In genomic region chr4:152453079-152453478, GRCm38 (mm10) we compare ENCODE assay signal across 12 mouse cellular contexts. TPM values are rescaled to one million over a fixed set of nuclear protein-coding genes. Genes with fewer than 3 reads are reported as not detected.
DNase-seq lines count a peak whose midpoint lies in the region; ATAC-seq lines count a peak whose summit lies in the region.
"Had no signal": no experiment of that assay in that cellular context is flagged by ENCODE, and none has a peak within 500 bp of the region (broad histone marks: within the 10 kb centered on the region; RNA-seq: fewer than 3 reads in every experiment).

No protein-coding gene starts in this region.

- H3K27me3 ChIP-seq in embryonic facial prominence, embryonic 14.5 days (replicated peaks; ENCODE audit: control insufficient read depth, insufficient read depth, low read length): no peaks in the 10 kb centered on the region
- H3K27me3 ChIP-seq in embryonic facial prominence, embryonic 10.5 days (replicated peaks; ENCODE audit: low read depth, poor library complexity, severe bottlenecking): no peaks in the 10 kb centered on the region

- DNase-seq in embryonic facial prominence, embryonic 14.5 days (ENCODE audit: low spot score): peak; percentile 28
- DNase-seq in embryonic facial prominence, embryonic 10.5 days (ENCODE audit: low spot score): no peak
- peak; percentile 68 to 79 for DNase-seq in frontal cortex, postnatal 14 days (ENCODE audit: low spot score in 2 of 2)
- DNase-seq in layer of hippocampus, postnatal 36 days: peak; percentile 79 to 87
- DNase-seq in right cerebral cortex, adult 18-20 months: peak; percentile 92
- DNase-seq in gastrocnemius, postnatal 25 days: no peak
- no peak for DNase-seq in ovary, postnatal 10 days (ENCODE audit: low spot score)
- DNase-seq in adrenal gland, postnatal 10 days: no peak
- DNase-seq: cerebellum, adult 18-20 months; gastrocnemius, postnatal 10 days had no signal

- H3K27ac ChIP-seq in embryonic facial prominence, embryonic 14.5 days (replicated peaks; ENCODE audit: low read depth, low read length): no peak overlapping the region
- H3K27ac ChIP-seq in embryonic facial prominence, embryonic 10.5 days (replicated peaks): no peak overlapping the region

- ATAC-seq in embryonic facial prominence, embryonic 14.5 days (ENCODE audit: low read depth): no peak

- no peak overlapping the region for H3K4me3 ChIP-seq in embryonic facial prominence, embryonic 14.5 days (ENCODE audit: low read depth, low read length)
- H3K4me3 ChIP-seq in embryonic facial prominence, embryonic 10.5 days: no peak overlapping the region
- H3K4me3 ChIP-seq: megakaryocyte, embryonic 14.5 days had no signal

- no peaks in the 10 kb centered on the region for H3K36me3 ChIP-seq in embryonic facial prominence, embryonic 14.5 days (ENCODE audit: control insufficient read depth, insufficient read depth, low read length)
- no peaks in the 10 kb centered on the region for H3K36me3 ChIP-seq in embryonic facial prominence, embryonic 10.5 days (replicated peaks)

- no peaks in the 10 kb centered on the region for H3K9me3 ChIP-seq in embryonic facial prominence, embryonic 14.5 days (ENCODE audit: control insufficient read depth, low read length)
- no peaks in the 10 kb centered on the region for H3K9me3 ChIP-seq in embryonic facial prominence, embryonic 10.5 days

- H3K9ac ChIP-seq in embryonic facial prominence, embryonic 14.5 days (ENCODE audit: low read depth, low read length): no peak overlapping the region

- H3K4me2 ChIP-seq in embryonic facial prominence, embryonic 14.5 days (ENCODE audit: low read depth, low read length): no peak overlapping the region
- H3K4me2 ChIP-seq: liver, embryonic 11.5 days had no signal

- H3K4me1 ChIP-seq in embryonic facial prominence, embryonic 14.5 days (ENCODE audit: control insufficient read depth, insufficient read depth, low read length): no peaks in the 10 kb centered on the region
- H3K4me1 ChIP-seq in embryonic facial prominence, embryonic 10.5 days: peaks cover 10% of the 10 kb centered on the region; the same call in 1 of the 2 replicates

- 51% methylated on average over 10 of the region's 10 CpGs for WGBS in embryonic facial prominence, embryonic 14.5 days
- 66% methylated on average over 10 of the region's 10 CpGs for WGBS in embryonic facial prominence, embryonic 10.5 days

RNA-seq across cellular contexts. Expression of gene Nphp4, which starts 23.4 kb away (rescaled TPM):
- polyA plus RNA-seq in embryonic facial prominence, embryonic 14.5 days (2014; fragmentation: Nextera tagmentation; extraction: Ambion mirVana): 3.4 and 4.5 TPM in 2 replicates
- polyA plus RNA-seq in embryonic facial prominence, embryonic 10.5 days (2016; fragmentation: Nextera tagmentation; extraction: Ambion mirVana): 4.9 and 5.9 TPM in 2 replicates
- total RNA-seq in layer of hippocampus, postnatal 36 days (2021): 10 to 100 TPM; 26.6 to 30.1 TPM
- under 1 TPM; 0.67 to 0.94 TPM for total RNA-seq in gastrocnemius, postnatal 25 days (2021)
- total RNA-seq in adrenal gland, postnatal 10 days (2021): 1 to 10 TPM; 3.0 to 4.3 TPM

RNA-seq across cellular contexts. Expression of gene Kcnab2, which starts 24.6 kb away (rescaled TPM):
- 9.2 and 12.1 TPM in 2 replicates for polyA plus RNA-seq in embryonic facial prominence, embryonic 14.5 days (2014; fragmentation: Nextera tagmentation; extraction: Ambion mirVana)
- 7.3 and 7.6 TPM in 2 replicates for polyA plus RNA-seq in embryonic facial prominence, embryonic 10.5 days (2016; fragmentation: Nextera tagmentation; extraction: Ambion mirVana)
- total RNA-seq in layer of hippocampus, postnatal 36 days (2021): 100 to 1,000 TPM; 725 to 726 TPM
- 1 to 10 TPM; 2.2 to 2.8 TPM for total RNA-seq in gastrocnemius, postnatal 25 days (2021)
- 10 to 100 TPM in 1 of 2 experiments, 1 to 10 TPM in 1; 8.1 to 12.0 TPM for total RNA-seq in adrenal gland, postnatal 10 days (2021)

Comparison
In these comparisons a context has a peak if more than half of its experiments do, and no peak if none do; other contexts are left out.
1. DNase-seq: peak in embryonic facial prominence, embryonic 14.5 days (single experiment), frontal cortex, postnatal 14 days (2 of 2), layer of hippocampus, postnatal 36 days (2 of 2) and right cerebral cortex, adult 18-20 months (single experiment); none in embryonic facial prominence, embryonic 10.5 days (single experiment), gastrocnemius, postnatal 25 days (single experiment), ovary, postnatal 10 days (single experiment) and adrenal gland, postnatal 10 days (single experiment).
2. RNA of gene Nphp4, which starts 23.4 kb away (total RNA-seq): 26.6 to 30.1 TPM in layer of hippocampus, postnatal 36 days; 3.0 to 4.3 TPM in adrenal gland, postnatal 10 days and 0.67 to 0.94 TPM in gastrocnemius, postnatal 25 days; every median in the first group is over 4 times any median in the second.
3. RNA of gene Kcnab2, which starts 24.6 kb away (total RNA-seq): 725 to 726 TPM in layer of hippocampus, postnatal 36 days; 8.1 to 12.0 TPM in adrenal gland, postnatal 10 days and 2.2 to 2.8 TPM in gastrocnemius, postnatal 25 days; every median in the first group is over 10 times any median in the second.